Mouse (Mus musculus): ENCODE results near the gene Tpbg.
"Not testable (repeated sequence)": the region's sequence is repeated elsewhere in the genome, so short reads cannot be mapped to it uniquely, and the experiment has no call there.

Gene Tpbg

GRCm38 (mm10) chr9:85842351-85843011 is at the start of gene Tpbg:
Tpbg (plus strand) TSS chr9:85842380.
- DNase-seq (ENCODE audit: low read depth) = no peak

GRCm38 (mm10) chr9:85801986-85802385 is 40.2 kb upstream of the Tpbg start:
- not testable (repeated sequence) for DNase-seq (ENCODE audit: low read depth)

- DNase-seq (ENCODE audit: low read depth) = no peak
Measured at GRCm38 (mm10) chr9:85802563-85802962, 39.6 kb upstream of the Tpbg start.

GRCm38 (mm10) chr9:85806411-85806810 is 35.8 kb upstream of the Tpbg start:
- DNase-seq (ENCODE audit: low read depth) = no peak

- DNase-seq (ENCODE audit: low read depth) = no peak
Measured at GRCm38 (mm10) chr9:85809246-85809645, 32.9 kb upstream of the Tpbg start.

DNA sequence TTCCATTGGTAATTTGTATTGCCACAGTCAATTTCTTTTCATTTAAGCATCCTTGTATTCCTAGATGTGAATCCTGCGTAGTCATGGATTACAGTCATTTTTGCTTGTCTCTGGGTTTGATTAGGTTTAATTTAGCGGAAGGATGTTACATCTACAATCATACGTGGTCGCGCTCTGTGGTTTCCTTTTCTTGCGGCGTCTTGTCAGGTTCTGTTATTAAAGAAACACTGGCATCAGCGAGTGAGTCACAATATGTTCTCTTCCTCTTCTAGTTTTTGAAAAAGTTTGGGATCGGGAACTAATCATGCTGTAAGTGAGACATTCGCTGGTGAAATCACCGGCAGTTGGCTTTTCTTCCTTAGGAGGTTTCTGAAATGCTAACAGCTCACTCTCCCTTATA is 21.4 kb upstream of the Tpbg start:
- DNase-seq (ENCODE audit: low read depth) = no peak

DNA sequence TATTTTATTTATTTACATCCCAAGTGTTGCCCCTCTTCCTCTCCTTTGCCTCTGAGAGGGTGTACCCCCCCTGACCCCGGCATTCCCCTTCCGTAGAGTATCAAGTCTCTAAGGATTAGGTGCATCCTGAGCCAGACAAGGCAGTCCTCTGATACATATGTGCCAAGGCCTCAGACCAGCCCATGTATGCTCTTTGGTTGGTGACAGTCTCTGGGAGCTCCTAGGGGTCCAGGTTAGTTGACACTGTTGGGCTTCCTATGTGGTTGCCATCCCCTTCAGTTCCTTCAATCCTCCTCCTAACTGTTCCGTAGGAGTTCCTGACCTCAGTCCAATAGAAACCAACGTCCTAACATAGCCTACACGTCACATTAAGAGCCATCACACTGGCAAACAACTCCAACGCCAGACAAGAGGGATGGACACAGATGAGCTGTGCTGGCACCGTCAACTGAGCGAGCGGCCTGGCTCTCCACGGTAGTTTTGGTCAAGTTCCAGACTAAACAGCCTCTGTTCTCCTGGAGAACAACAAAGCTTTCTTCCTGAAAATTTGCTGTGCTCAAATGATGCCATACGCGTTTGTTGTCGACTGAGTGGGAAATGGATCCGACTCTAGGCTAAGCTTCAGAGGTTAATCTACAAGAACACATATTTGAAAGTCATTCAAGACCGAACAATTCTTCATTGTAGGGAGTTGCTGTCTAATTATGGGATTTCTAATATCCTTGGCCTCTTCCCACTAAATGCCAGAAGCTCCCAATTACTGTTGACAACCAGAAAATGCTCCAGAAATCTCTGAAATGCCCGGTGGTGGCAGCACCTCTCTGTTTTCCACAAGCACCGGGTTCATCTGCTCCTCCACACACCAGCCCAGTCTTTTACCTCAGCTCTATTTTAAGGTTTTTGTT is 6.4 kb upstream of the Tpbg start:
- no peak for DNase-seq (ENCODE audit: low read depth)

DNA sequence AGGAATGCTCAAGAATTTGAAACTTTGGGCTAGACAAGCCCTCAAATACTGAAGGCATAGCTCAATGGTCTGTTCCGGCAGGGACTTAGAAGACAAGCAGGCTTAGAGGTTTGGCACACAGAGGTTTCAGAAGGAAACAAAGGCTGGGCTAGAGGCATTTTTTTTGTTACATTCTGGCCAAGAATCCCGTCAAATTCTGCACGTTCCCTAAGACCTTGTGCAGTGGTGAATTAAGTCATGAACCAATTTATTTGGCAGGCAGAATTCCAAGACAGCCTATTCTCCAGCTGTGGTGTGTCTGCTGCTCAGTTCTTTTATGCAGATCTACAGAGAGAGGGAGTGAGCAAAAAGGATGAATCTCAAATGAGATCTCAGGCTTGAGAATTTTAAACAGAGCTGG is 2.6 kb upstream of the Tpbg start:
- no peak for DNase-seq (ENCODE audit: low read depth)

- no peak for DNase-seq (ENCODE audit: low read depth)
Measured at GRCm38 (mm10) chr9:85841891-85842290, 289 bp upstream of the Tpbg start.

GRCm38 (mm10) chr9:85843031-85843890 is 1.1 kb downstream of the Tpbg start:
- DNase-seq (ENCODE audit: low read depth) = no peak

DNA sequence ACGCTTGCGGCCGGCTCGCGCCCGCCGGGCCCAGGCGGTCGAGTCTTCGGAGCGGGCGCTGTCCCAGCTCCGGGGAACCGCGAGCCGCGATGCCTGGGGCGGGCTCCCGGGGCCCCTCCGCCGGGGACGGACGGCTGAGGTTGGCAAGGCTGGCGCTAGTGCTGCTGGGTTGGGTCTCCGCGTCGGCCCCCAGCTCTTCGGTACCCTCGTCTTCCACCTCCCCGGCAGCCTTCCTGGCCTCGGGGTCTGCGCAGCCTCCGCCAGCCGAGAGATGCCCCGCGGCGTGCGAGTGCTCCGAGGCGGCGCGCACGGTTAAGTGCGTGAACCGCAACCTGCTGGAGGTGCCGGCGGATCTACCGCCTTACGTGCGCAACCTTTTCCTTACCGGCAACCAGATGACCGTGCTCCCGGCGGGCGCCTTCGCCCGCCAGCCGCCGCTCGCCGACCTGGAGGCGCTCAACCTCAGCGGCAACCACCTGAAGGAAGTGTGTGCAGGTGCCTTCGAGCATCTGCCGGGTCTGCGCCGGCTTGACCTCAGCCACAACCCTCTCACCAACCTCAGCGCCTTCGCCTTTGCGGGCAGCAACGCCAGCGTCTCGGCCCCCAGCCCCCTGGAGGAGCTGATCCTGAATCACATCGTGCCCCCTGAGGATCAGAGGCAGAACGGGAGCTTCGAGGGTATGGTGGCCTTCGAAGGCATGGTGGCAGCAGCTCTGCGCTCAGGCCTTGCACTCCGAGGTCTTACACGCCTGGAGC is 1.9 kb downstream of the Tpbg start:
- no peak for DNase-seq (ENCODE audit: low read depth)

DNA sequence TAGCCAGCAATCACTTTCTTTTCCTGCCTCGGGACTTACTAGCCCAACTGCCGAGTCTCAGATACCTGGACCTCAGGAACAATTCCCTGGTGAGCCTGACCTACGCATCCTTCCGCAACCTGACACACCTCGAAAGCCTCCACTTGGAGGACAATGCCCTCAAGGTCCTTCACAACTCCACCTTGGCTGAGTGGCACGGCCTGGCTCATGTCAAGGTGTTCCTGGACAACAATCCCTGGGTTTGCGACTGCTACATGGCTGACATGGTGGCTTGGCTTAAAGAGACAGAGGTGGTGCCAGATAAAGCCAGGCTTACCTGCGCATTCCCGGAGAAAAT is 2.4 kb downstream of the Tpbg start:
- no peak for DNase-seq (ENCODE audit: low read depth)

GRCm38 (mm10) chr9:85846186-85846585 is 4.0 kb downstream of the Tpbg start:
- DNase-seq (ENCODE audit: low read depth) = no peak

- DNase-seq (ENCODE audit: low read depth) = no peak
Measured at GRCm38 (mm10) chr9:85854780-85855179, 12.6 kb downstream of the Tpbg start.

DNA sequence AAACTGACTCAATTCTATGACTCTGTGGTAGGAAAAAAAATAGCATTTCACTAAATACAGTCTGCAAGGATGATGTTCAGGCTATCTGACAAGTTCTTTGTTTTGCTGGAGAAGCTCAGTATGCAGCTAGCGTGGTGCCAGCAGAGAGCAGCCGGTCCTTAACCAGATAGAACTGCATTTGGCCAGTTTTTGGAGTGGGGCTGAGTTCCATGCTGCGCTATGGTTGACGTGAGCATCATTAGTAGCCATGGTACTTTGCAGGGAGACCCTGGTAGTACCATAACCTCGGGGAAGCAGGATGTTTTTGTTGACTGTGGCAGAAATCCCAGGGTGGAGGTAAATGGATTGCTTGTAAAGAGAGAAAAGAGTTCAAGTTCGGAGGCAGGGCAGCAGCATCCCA is 14.3 kb downstream of the Tpbg start:
- no peak for DNase-seq (ENCODE audit: low read depth)

DNA sequence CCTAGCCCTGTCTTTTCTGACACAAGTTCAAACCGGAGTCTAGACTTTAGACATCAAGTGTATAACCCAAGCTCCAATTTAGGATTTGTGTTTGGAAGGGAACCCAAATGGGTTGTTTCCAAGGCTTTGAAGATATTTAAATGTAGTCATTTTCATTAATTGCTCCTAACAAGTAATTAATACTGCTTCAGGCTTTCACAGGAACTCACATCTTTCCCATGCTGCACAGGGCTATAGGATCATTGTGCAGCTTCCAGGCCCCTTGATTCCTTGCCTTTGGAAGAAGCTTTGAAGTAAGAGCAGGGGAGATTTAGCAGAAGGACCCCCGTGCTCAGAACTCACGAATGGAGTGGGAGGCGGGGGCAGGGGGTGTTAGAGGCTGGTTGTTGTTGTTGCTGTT is 18.9 kb downstream of the Tpbg start:
- DNase-seq (ENCODE audit: low read depth) = no peak

DNA sequence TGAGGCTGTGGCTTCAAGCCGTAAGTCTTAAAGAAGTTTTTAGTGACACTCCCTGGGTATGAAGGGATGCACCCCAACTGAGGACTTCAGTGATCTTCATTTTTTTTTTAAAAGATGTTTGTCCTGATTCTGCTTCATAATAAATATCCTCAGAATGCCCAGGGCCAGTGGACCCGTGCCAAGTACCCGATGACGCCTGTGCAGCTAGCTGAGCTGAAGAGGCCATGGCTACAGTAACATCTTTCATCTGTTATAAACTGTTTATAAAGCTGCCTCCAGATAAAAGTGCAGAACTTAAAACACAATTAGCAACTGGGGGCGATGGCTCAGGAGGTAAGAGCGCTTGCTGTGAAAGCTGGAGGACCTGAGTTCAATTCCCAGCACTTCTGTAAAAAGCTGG is 20.4 kb downstream of the Tpbg start:
- DNase-seq (ENCODE audit: low read depth) = no peak

- no peak for DNase-seq (ENCODE audit: low read depth)
Measured at GRCm38 (mm10) chr9:85872908-85873307, 30.7 kb downstream of the Tpbg start.

- DNase-seq (ENCODE audit: low read depth) = no peak
Measured at GRCm38 (mm10) chr9:85893681-85894080, 51.5 kb downstream of the Tpbg start.
